ENCODE assay signal across 11 mouse cellular contexts in the genomic region with DNA sequence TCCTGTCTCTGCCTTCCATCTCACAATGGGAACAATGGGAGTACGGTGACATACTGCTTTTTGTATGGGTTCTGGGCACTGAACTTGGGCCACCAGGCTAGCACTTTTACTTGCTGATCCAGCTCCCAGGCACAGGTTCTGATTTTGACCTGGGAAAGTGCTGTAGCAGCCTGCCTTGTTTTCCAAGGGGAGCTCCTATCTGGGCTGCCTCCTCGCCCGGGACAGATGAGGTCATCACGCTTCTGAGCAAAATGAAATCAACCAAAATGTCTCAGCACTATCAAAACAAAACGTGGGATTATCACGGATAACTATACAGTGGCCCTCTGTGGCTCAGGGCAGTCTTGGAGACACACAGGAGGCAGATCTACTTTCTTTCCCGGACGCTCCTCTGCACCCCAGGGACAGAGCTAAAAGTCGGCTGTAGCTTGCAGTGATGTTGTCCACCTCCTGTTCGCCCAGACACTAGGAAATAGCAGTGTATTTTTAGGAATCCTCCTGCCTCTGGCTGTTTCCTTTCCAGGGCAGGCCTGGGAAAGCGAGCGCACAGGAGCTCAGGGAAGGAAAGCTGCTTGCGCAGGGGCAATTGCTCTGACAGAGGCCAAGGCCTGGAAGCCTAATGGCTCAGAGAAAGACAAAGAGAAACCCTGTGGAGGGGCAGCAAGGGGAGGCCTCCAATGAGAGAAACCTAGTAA. TPM values are rescaled to one million over a fixed set of nuclear protein-coding genes. Genes with fewer than 3 reads are reported as not detected.
DNase-seq lines count a peak whose midpoint lies in the region; ATAC-seq lines count a peak whose summit lies in the region.
"Had no signal": no experiment of that assay in that cellular context is flagged by ENCODE, and none has a peak within 500 bp of the region (broad histone marks: within the 10 kb centered on the region; RNA-seq: fewer than 3 reads in every experiment).

No protein-coding gene starts in this region.

- H3K27ac ChIP-seq in heart, embryonic 11.5 days (ENCODE audit: low read depth, low read length), result peak overlapping the region; percentile 58
- H3K27ac ChIP-seq in neural tube, embryonic 11.5 days (ENCODE audit: low read depth, low read length), result no peak overlapping the region
- H3K27ac ChIP-seq: macrophage had no signal

- 0 out of 2 replicates have a peak, but pooled peaks have one; percentile 14 for ATAC-seq in heart, embryonic 11.5 days (replicated peaks; ENCODE audit: insufficient number of reproducible peaks, low FRiP score, low TSS enrichment)
- no peak for ATAC-seq in neural tube, embryonic 11.5 days (ENCODE audit: insufficient read depth, low FRiP score, low TSS enrichment)
- ATAC-seq in granulocyte monocyte progenitor cell, adult 5-6 weeks (replicated peaks; ENCODE audit: poor library complexity, severe bottlenecking), result no peak
- ATAC-seq: forebrain, embryonic 16.5 days had no signal

- peaks cover 11% of the 10 kb centered on the region for H3K4me1 ChIP-seq in heart, embryonic 11.5 days (ENCODE audit: control insufficient read depth, insufficient read depth, low read length)
- no peaks in the 10 kb centered on the region for H3K4me1 ChIP-seq in neural tube, embryonic 11.5 days (ENCODE audit: control insufficient read depth, insufficient read depth, low read length)

- H3K27me3 ChIP-seq in heart, embryonic 11.5 days (ENCODE audit: control insufficient read depth, insufficient read depth, low read length), result no peaks in the 10 kb centered on the region
- H3K27me3 ChIP-seq in neural tube, embryonic 11.5 days (ENCODE audit: control insufficient read depth, insufficient read depth, low read length), result no peaks in the 10 kb centered on the region

- no peaks in the 10 kb centered on the region for H3K36me3 ChIP-seq in heart, embryonic 11.5 days (ENCODE audit: control insufficient read depth, insufficient read depth, low read length)
- no peaks in the 10 kb centered on the region for H3K36me3 ChIP-seq in neural tube, embryonic 11.5 days (ENCODE audit: control insufficient read depth, insufficient read depth, low read length)
- H3K36me3 ChIP-seq: G1E had no signal

- 34% methylated on average over 13 of the region's 13 CpGs for WGBS in heart, embryonic 11.5 days (ENCODE audit: insufficient replicate concordance)
- WGBS in neural tube, embryonic 11.5 days, result 49% methylated on average over 13 of the region's 13 CpGs

- no peak overlapping the region for H3K4me2 ChIP-seq in heart, embryonic 11.5 days
- no peak overlapping the region for H3K4me2 ChIP-seq in neural tube, embryonic 11.5 days (ENCODE audit: low read depth)

- no peak overlapping the region; the same call in 1 of the 2 replicates for H3K9ac ChIP-seq in heart, embryonic 11.5 days (ENCODE audit: low read depth, low read length)
- peak overlapping the region; percentile 32; the same call in 1 of the 2 replicates for H3K9ac ChIP-seq in neural tube, embryonic 11.5 days (ENCODE audit: low read length)

- DNase-seq in lung, postnatal 36 days, result peak; percentile 9
- DNase-seq in lung, adult 18-20 months, result no peak
- peak; percentile 63 for DNase-seq in kidney, adult 9 months
- no peak for DNase-seq in neural tube, embryonic 11.5 days (ENCODE audit: low spot score)
- DNase-seq in cerebellum, adult 8-10 months, result no peak
- no peak for DNase-seq in ovary, postnatal 14 days (ENCODE audit: low spot score)

- no peak overlapping the region for H3K4me3 ChIP-seq in heart, embryonic 11.5 days (ENCODE audit: low read depth, low read length)
- H3K4me3 ChIP-seq in neural tube, embryonic 11.5 days (ENCODE audit: low read depth, low read length), result no peak overlapping the region

- H3K9me3 ChIP-seq in heart, embryonic 11.5 days (replicated peaks; ENCODE audit: control insufficient read depth, low read length), result no peaks in the 10 kb centered on the region
- no peaks in the 10 kb centered on the region for H3K9me3 ChIP-seq in neural tube, embryonic 11.5 days (ENCODE audit: control insufficient read depth, low read length)
- H3K9me3 ChIP-seq: G1E had no signal

RNA-seq across cellular contexts. Expression of gene Sox13, which starts 27.8 kb away (rescaled TPM):
- polyA plus RNA-seq in heart, embryonic 11.5 days (2014; fragmentation: Nextera tagmentation; extraction: Ambion mirVana), result 3.3 and 3.7 TPM in 2 replicates
- 10.2 and 12.3 TPM in 2 replicates for polyA plus RNA-seq in neural tube, embryonic 11.5 days (2014; fragmentation: Nextera tagmentation; extraction: Ambion mirVana)
- 2.9 and 4.2 TPM in 2 replicates for total RNA-seq in granulocyte monocyte progenitor cell, adult 5-6 weeks (2014; fragmentation: Nextera tagmentation)
- 1.7 and 4.8 TPM in 2 replicates for total RNA-seq in granulocyte monocyte progenitor cell, adult 5-6 weeks (2017)

Comparison
In these comparisons a context has a peak if more than half of its experiments do, and no peak if none do; other contexts are left out.
1. DNase-seq: peak in lung, postnatal 36 days (single experiment) and kidney, adult 9 months (single experiment); none in lung, adult 18-20 months (0 of 2), neural tube, embryonic 11.5 days (single experiment), cerebellum, adult 8-10 months (single experiment) and ovary, postnatal 14 days (single experiment).